Mouse (Mus musculus) CD4-positive, CD25-positive, alpha-beta regulatory T cell, adult 9 weeks (primary cell): ENCODE measurements around the gene Fam219a. TPM values are rescaled to one million over a fixed set of nuclear protein-coding genes. Genes with fewer than 3 reads are reported as not detected.

Experiments used
- polyA plus RNA-seq: library from polyadenylated mRNA; unstranded; fragments of 100-300 nt; shearing (Covaris generic); gene quantifications from one replicate; pipeline ENCODE4 v1.2.1, GENCODE M21; 2017

Gene Fam219a
- 0.88 TPM for polyA plus RNA-seq

GRCm38 (mm10) chr4:41569411-41569885 is at the start of gene Fam219a, which contains the start of gene Dnaic1:
TSS of gene Fam219a (minus strand) at chr4:41569538.
TSS of gene Dnaic1 (plus strand) at chr4:41569775.

DNA sequence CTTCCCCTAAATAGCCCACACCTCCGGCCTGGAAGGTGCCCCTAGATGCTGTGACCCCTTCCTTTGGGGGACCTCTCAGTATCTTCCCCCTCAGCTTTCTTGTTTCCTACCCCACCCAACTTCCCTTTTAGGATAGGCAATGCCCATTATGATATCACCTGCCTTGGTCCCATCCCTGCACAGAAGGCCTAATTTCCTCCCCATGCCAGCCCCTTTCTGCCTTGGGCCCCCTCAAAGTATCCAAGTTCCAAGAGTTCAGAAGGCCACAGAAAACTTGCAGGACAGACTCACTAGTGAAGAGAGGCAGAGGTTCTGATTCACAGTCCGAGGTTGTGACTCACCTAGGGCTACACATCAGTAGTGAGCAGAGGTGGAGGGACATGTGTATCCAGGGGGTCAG is 52.1 kb downstream of the Fam219a start, which contains the start of gene 1110017D15Rik:
Gene 1110017D15Rik, minus strand, starts transcription at position 101 of the 400 bp plus-strand sequence.

GRCm38 (mm10) chr4:41502986-41503412 is 66.3 kb downstream of the Fam219a start, which contains the start of gene AI464131:
TSS of gene AI464131 (minus strand) at chr4:41503076.

Other genes starting within 250 kb of the Fam219a start
- 95.5 TPM for gene Ubap1, start 220.5 kb downstream of the Fam219a start, polyA plus RNA-seq
- 1.6 TPM for gene Kif24, start 104.7 kb downstream of the Fam219a start, polyA plus RNA-seq
- 19.4 TPM for gene Nudt2, start 104.4 kb downstream of the Fam219a start, polyA plus RNA-seq
- not detected for gene AI464131, start 66.5 kb downstream of the Fam219a start, polyA plus RNA-seq
- gene 1110017D15Rik, start 52.2 kb downstream of the Fam219a start, polyA plus RNA-seq = not detected
- not detected for gene Dnaic1, start 237 bp upstream of the Fam219a start, polyA plus RNA-seq
- not detected for gene Enho, start 70.8 kb upstream of the Fam219a start, polyA plus RNA-seq
- not detected for gene Cntfr, start 127.6 kb upstream of the Fam219a start, polyA plus RNA-seq
- 11.0 TPM for gene Il11ra1, start 130.5 kb upstream of the Fam219a start, polyA plus RNA-seq
- 54.5 TPM for gene Rpp25l, start 144.0 kb upstream of the Fam219a start, polyA plus RNA-seq
- 146 TPM for gene Dctn3, start 153.6 kb upstream of the Fam219a start, polyA plus RNA-seq
- not detected for gene Arid3c, start 161.6 kb upstream of the Fam219a start, polyA plus RNA-seq
- 81.6 TPM for gene Galt, start 185.7 kb upstream of the Fam219a start, polyA plus RNA-seq
- 57.2 TPM for gene Sigmar1, start 186.6 kb upstream of the Fam219a start, polyA plus RNA-seq
- 9.7 TPM for gene Ccl27a, start 204.7 kb upstream of the Fam219a start, polyA plus RNA-seq